Mouse (Mus musculus): Measurements from ENCODE around the gene Krtap4-1. TPM values are rescaled to one million over a fixed set of nuclear protein-coding genes. Genes with fewer than 3 reads are reported as not detected.
"Not testable (repeated sequence)": the region's sequence is repeated elsewhere in the genome, so short reads cannot be mapped to it uniquely, and the experiment has no call there.

Krtap4-1 gene
- total RNA-seq (2021): not detected

GRCm38 (mm10) chr11:99628138-99628537, at the start of gene Krtap4-1:
Gene Krtap4-1, minus strand, starts transcription at chr11:99628238.
- DNase-seq (ENCODE audit: low spot score): no peak
- intact Hi-C loops (cut with DNase I): no loop called here

- intact Hi-C loops (cut with DNase I): no loop called here
- DNase-seq (ENCODE audit: low spot score): no peak
Observed at GRCm38 (mm10) chr11:99665860-99666259, 37.8 kb upstream of the Krtap4-1 start, which contains the start of gene Krtap4-6. Gene Krtap4-6, minus strand, starts transcription at chr11:99665960.

GRCm38 (mm10) chr11:99662802-99663201, 34.8 kb upstream of the Krtap4-1 start:
- no peak for DNase-seq (ENCODE audit: low spot score)
- intact Hi-C loops (cut with DNase I): no loop called here

GRCm38 (mm10) chr11:99659256-99659655, 31.2 kb upstream of the Krtap4-1 start:
- no peak for DNase-seq (ENCODE audit: low spot score)
- intact Hi-C loops (cut with DNase I): no loop called here

GRCm38 (mm10) chr11:99658467-99659010, 30.5 kb upstream of the Krtap4-1 start, which contains the start of gene Gm11563:
Gene Gm11563, minus strand, starts transcription at chr11:99658960.
- intact Hi-C loops (cut with DNase I); DNase-seq (ENCODE audit: low spot score): not testable (repeated sequence)

GRCm38 (mm10) chr11:99657051-99657450, 29.0 kb upstream of the Krtap4-1 start:
- intact Hi-C loops (cut with DNase I): no loop called here

GRCm38 (mm10) chr11:99650136-99650535, 22.1 kb upstream of the Krtap4-1 start, which contains the start of gene Gm11555:
Gene Gm11555, minus strand, starts transcription at chr11:99650236.
- no peak for DNase-seq (ENCODE audit: low spot score)
- intact Hi-C loops (cut with DNase I): no loop called here

More at GRCm38 (mm10) chr11:99657051-99657450, 29.0 kb upstream of the Krtap4-1 start:
- no peak for DNase-seq (ENCODE audit: low spot score)

GRCm38 (mm10) chr11:99646444-99646843, 18.4 kb upstream of the Krtap4-1 start:
- intact Hi-C loops (cut with DNase I): no loop called here

GRCm38 (mm10) chr11:99644351-99644750, 16.3 kb upstream of the Krtap4-1 start:
- DNase-seq (ENCODE audit: low spot score): no peak
- intact Hi-C loops (cut with DNase I): no loop called here

More at GRCm38 (mm10) chr11:99646444-99646843, 18.4 kb upstream of the Krtap4-1 start:
- no peak for DNase-seq (ENCODE audit: low spot score)

- DNase-seq (ENCODE audit: low spot score): not testable (repeated sequence)
Observed at GRCm38 (mm10) chr11:99643635-99644139, 15.6 kb upstream of the Krtap4-1 start, which contains the start of gene Krtap4-7. Gene Krtap4-7, minus strand, starts transcription at chr11:99644089.

GRCm38 (mm10) chr11:99640926-99641325, 12.9 kb upstream of the Krtap4-1 start:
- intact Hi-C loops (cut with DNase I): no loop called here
- no peak for DNase-seq (ENCODE audit: low spot score)

More at GRCm38 (mm10) chr11:99643635-99644139, 15.6 kb upstream of the Krtap4-1 start, which contains the start of gene Krtap4-7:
- intact Hi-C loops (cut with DNase I): not testable (repeated sequence)

GRCm38 (mm10) chr11:99637086-99637485, 9.0 kb upstream of the Krtap4-1 start:
- intact Hi-C loops (cut with DNase I): no loop called here
- DNase-seq (ENCODE audit: low spot score): no peak

- intact Hi-C loops (cut with DNase I): no loop called here
- DNase-seq (ENCODE audit: low spot score): no peak
Observed at GRCm38 (mm10) chr11:99634653-99635134, 6.7 kb upstream of the Krtap4-1 start, which contains the start of gene Krtap4-2. Gene Krtap4-2, minus strand, starts transcription at chr11:99635084.

GRCm38 (mm10) chr11:99633293-99633692, 5.3 kb upstream of the Krtap4-1 start:
- intact Hi-C loops (cut with DNase I): no loop called here
- DNase-seq (ENCODE audit: low spot score): no peak

GRCm38 (mm10) chr11:99630890-99631289, 2.9 kb upstream of the Krtap4-1 start:
- no peak for DNase-seq (ENCODE audit: low spot score)
- intact Hi-C loops (cut with DNase I): no loop called here

GRCm38 (mm10) chr11:99620335-99620734, 7.7 kb downstream of the Krtap4-1 start, which contains the start of gene Gm11562:
Gene Gm11562, minus strand, starts transcription at chr11:99620435.
- intact Hi-C loops (cut with DNase I): no loop called here
- DNase-seq (ENCODE audit: low spot score): no peak

GRCm38 (mm10) chr11:99614796-99615363, 13.2 kb downstream of the Krtap4-1 start, which contains the start of gene Krtap2-4:
Gene Krtap2-4, minus strand, starts transcription at chr11:99614846.
- no peak for DNase-seq (ENCODE audit: low spot score)
- intact Hi-C loops (cut with DNase I): no loop called here

GRCm38 (mm10) chr11:99610089-99610488, 17.9 kb downstream of the Krtap4-1 start, which contains the start of gene Gm11937:
Gene Gm11937, minus strand, starts transcription at chr11:99610189.
- intact Hi-C loops (cut with DNase I); DNase-seq (ENCODE audit: low spot score): not testable (repeated sequence)

GRCm38 (mm10) chr11:99609126-99609525, 18.9 kb downstream of the Krtap4-1 start:
- DNase-seq (ENCODE audit: low spot score): no peak
- intact Hi-C loops (cut with DNase I): no loop called here

GRCm38 (mm10) chr11:99603208-99603607, 24.8 kb downstream of the Krtap4-1 start, which contains the start of gene Gm11938:
Gene Gm11938, minus strand, starts transcription at chr11:99603308.
- intact Hi-C loops (cut with DNase I): not testable (repeated sequence)

More at GRCm38 (mm10) chr11:99603208-99603607, 24.8 kb downstream of the Krtap4-1 start, which contains the start of gene Gm11938:
- not testable (repeated sequence) for DNase-seq (ENCODE audit: low spot score)
